In genomic region chr10:12704290-12704689, GRCm38 (mm10) we compare ENCODE assay signal across 26 mouse cellular contexts.
DNase-seq lines count a peak whose midpoint lies in the region; ATAC-seq lines count a peak whose summit lies in the region.
"Had no signal": no experiment of that assay in that cellular context is flagged by ENCODE, and none has a peak within 500 bp of the region (broad histone marks: within the 10 kb centered on the region; RNA-seq: fewer than 3 reads in every experiment).

No protein-coding gene starts in this region.

- peak; percentile 79 for DNase-seq in heart, adult 11 months
- DNase-seq in heart, postnatal 4 days: no peak
- DNase-seq in heart, adult 18-20 months: no peak
- DNase-seq in liver, embryonic 13.5 days: no peak
- DNase-seq in liver, embryonic 11.5 days (ENCODE audit: low spot score): no peak
- DNase-seq in thymus, postnatal 0 days (ENCODE audit: low spot score): no peak
- DNase-seq: adrenal gland, postnatal 14 days; cerebellum, adult 11-12 months; cerebellum, adult 9-11 months; embryo, embryonic 11 days; gastrocnemius, postnatal 14 days; kidney, postnatal 25 days; lung, postnatal 14 days; right cerebral cortex, postnatal 25 days had no signal

- H3K27ac ChIP-seq in heart, embryonic 15.5 days: peak overlapping the region; percentile 74
- no peak overlapping the region for H3K27ac ChIP-seq in liver, embryonic 13.5 days
- no peak overlapping the region for H3K27ac ChIP-seq in liver, embryonic 11.5 days (ENCODE audit: low read depth, low read length)
- no peak overlapping the region for H3K27ac ChIP-seq in neural tube, embryonic 15.5 days (replicated peaks)
- H3K27ac ChIP-seq: embryonic facial prominence, embryonic 12.5 days; limb, embryonic 13.5 days; liver, embryonic 15.5 days; midbrain, embryonic 10.5 days; midbrain, embryonic 15.5 days had no signal

- no peak overlapping the region for H3K4me3 ChIP-seq in heart, embryonic 15.5 days
- H3K4me3 ChIP-seq in liver, embryonic 13.5 days (replicated peaks): no peak overlapping the region
- no peak overlapping the region for H3K4me3 ChIP-seq in liver, embryonic 11.5 days (ENCODE audit: low read depth, low read length)
- no peak overlapping the region for H3K4me3 ChIP-seq in neural tube, embryonic 15.5 days (replicated peaks)
- H3K4me3 ChIP-seq: embryonic facial prominence, embryonic 12.5 days; limb, embryonic 13.5 days; liver, embryonic 15.5 days; midbrain, embryonic 10.5 days; midbrain, embryonic 15.5 days had no signal

- H3K9ac ChIP-seq in heart, embryonic 15.5 days: no peak overlapping the region
- no peak overlapping the region for H3K9ac ChIP-seq in liver, embryonic 13.5 days
- H3K9ac ChIP-seq in liver, embryonic 11.5 days (ENCODE audit: low read depth, low read length): no peak overlapping the region
- H3K9ac ChIP-seq in neural tube, embryonic 15.5 days (replicated peaks): no peak overlapping the region
- H3K9ac ChIP-seq: embryonic facial prominence, embryonic 12.5 days; limb, embryonic 13.5 days; liver, embryonic 15.5 days; lung, embryonic 14.5 days; midbrain, embryonic 15.5 days had no signal

- ATAC-seq in heart, embryonic 15.5 days (replicated peaks; ENCODE audit: insufficient number of reproducible peaks, insufficient read depth, low FRiP score, low read depth): no peak
- peak; percentile 53 for ATAC-seq in liver, embryonic 13.5 days (ENCODE audit: low read depth)
- no peak for ATAC-seq in liver, embryonic 11.5 days (replicated peaks; ENCODE audit: low FRiP score)
- no peak for ATAC-seq in neural tube, embryonic 15.5 days (ENCODE audit: low FRiP score)
- ATAC-seq: forebrain, embryonic 14.5 days; hindbrain, embryonic 16.5 days; midbrain, embryonic 15.5 days had no signal

- no peaks in the 10 kb centered on the region for H3K27me3 ChIP-seq in heart, embryonic 15.5 days
- no peaks in the 10 kb centered on the region for H3K27me3 ChIP-seq in liver, embryonic 13.5 days
- H3K27me3 ChIP-seq in liver, embryonic 11.5 days (replicated peaks; ENCODE audit: control insufficient read depth, insufficient read depth, low read length): no peaks in the 10 kb centered on the region
- H3K27me3 ChIP-seq in neural tube, embryonic 15.5 days (replicated peaks): no peaks in the 10 kb centered on the region
- H3K27me3 ChIP-seq: CH12.LX; embryonic facial prominence, embryonic 12.5 days; limb, embryonic 13.5 days; liver, embryonic 15.5 days; midbrain, embryonic 15.5 days had no signal

- H3K4me2 ChIP-seq in heart, embryonic 15.5 days: no peak overlapping the region
- H3K4me2 ChIP-seq in liver, embryonic 13.5 days: no peak overlapping the region
- no peak overlapping the region for H3K4me2 ChIP-seq in liver, embryonic 11.5 days
- H3K4me2 ChIP-seq in neural tube, embryonic 15.5 days: no peak overlapping the region
- H3K4me2 ChIP-seq: embryonic facial prominence, embryonic 12.5 days; limb, embryonic 13.5 days; liver, embryonic 15.5 days; lung, embryonic 14.5 days; midbrain, embryonic 15.5 days had no signal

- H3K36me3 ChIP-seq in heart, embryonic 15.5 days: peaks cover 13% of the 10 kb centered on the region
- no peaks in the 10 kb centered on the region for H3K36me3 ChIP-seq in liver, embryonic 13.5 days
- 0 out of 2 replicates have a peak, but pooled peaks cover 2% of the 10 kb centered on the region for H3K36me3 ChIP-seq in liver, embryonic 11.5 days (ENCODE audit: control insufficient read depth, insufficient read depth, low read length)
- H3K36me3 ChIP-seq in neural tube, embryonic 15.5 days: no peaks in the 10 kb centered on the region
- H3K36me3 ChIP-seq: embryonic facial prominence, embryonic 12.5 days; midbrain, embryonic 15.5 days had no signal

- peaks cover 40% of the 10 kb centered on the region for H3K4me1 ChIP-seq in heart, embryonic 15.5 days (replicated peaks)
- H3K4me1 ChIP-seq in liver, embryonic 13.5 days (replicated peaks): peaks cover 5% of the 10 kb centered on the region
- no peaks in the 10 kb centered on the region for H3K4me1 ChIP-seq in liver, embryonic 11.5 days (replicated peaks; ENCODE audit: control insufficient read depth, insufficient read depth, low read length)
- H3K4me1 ChIP-seq in neural tube, embryonic 15.5 days: no peaks in the 10 kb centered on the region
- H3K4me1 ChIP-seq: liver, embryonic 15.5 days; midbrain, embryonic 10.5 days; midbrain, embryonic 15.5 days had no signal

- no peaks in the 10 kb centered on the region for H3K9me3 ChIP-seq in heart, embryonic 15.5 days (replicated peaks)
- H3K9me3 ChIP-seq in liver, embryonic 13.5 days (replicated peaks): no peaks in the 10 kb centered on the region
- H3K9me3 ChIP-seq in liver, embryonic 11.5 days (ENCODE audit: control insufficient read depth, low read length): no peaks in the 10 kb centered on the region
- no peaks in the 10 kb centered on the region for H3K9me3 ChIP-seq in neural tube, embryonic 15.5 days (replicated peaks)
- H3K9me3 ChIP-seq: embryonic facial prominence, embryonic 12.5 days; G1E; liver, embryonic 15.5 days; midbrain, embryonic 10.5 days; midbrain, embryonic 15.5 days had no signal

- WGBS in heart, embryonic 15.5 days: 14% methylated on average over 1 of the region's 1 CpGs
- WGBS in liver, embryonic 13.5 days (ENCODE audit: insufficient replicate concordance): 47% methylated on average over 1 of the region's 1 CpGs
- WGBS in liver, embryonic 11.5 days: 26% methylated on average over 1 of the region's 1 CpGs
- 36% methylated on average over 1 of the region's 1 CpGs for WGBS in neural tube, embryonic 15.5 days
